Mouse (Mus musculus) thymus, postnatal 14 days (tissue): ENCODE data around the gene Iscu.
"Not testable (repeated sequence)": the region's sequence is repeated elsewhere in the genome, so short reads cannot be mapped to it uniquely, and the experiment has no call there.

ENCODE experiments used
- DNase-seq: peaks from one replicate; pipeline ENCODE4 v3.0.0; 2021

Iscu gene

DNA sequence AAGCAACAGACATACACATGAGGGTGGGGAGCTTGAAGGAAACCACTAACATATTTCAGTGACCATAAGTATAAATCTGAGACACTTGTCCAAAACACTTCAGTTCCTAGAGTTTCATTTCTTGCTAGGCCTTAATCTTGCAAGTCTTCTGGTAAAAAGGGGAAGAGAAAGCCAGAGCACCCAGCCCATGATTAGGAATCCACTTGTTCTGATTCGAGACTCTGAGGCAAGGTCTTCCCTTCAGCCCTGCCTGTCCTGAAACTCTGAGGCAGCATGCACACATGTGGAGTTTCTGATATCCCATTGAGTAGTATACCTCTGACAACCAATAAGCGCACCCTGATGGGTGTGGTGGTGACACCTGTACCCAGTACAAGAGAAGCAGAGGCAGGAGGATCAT is 11.0 kb upstream of the Iscu start:
- no peak for DNase-seq

- no peak for DNase-seq
Observed at GRCm38 (mm10) chr5:113764426-113764825, 8.1 kb upstream of the Iscu start.

DNA sequence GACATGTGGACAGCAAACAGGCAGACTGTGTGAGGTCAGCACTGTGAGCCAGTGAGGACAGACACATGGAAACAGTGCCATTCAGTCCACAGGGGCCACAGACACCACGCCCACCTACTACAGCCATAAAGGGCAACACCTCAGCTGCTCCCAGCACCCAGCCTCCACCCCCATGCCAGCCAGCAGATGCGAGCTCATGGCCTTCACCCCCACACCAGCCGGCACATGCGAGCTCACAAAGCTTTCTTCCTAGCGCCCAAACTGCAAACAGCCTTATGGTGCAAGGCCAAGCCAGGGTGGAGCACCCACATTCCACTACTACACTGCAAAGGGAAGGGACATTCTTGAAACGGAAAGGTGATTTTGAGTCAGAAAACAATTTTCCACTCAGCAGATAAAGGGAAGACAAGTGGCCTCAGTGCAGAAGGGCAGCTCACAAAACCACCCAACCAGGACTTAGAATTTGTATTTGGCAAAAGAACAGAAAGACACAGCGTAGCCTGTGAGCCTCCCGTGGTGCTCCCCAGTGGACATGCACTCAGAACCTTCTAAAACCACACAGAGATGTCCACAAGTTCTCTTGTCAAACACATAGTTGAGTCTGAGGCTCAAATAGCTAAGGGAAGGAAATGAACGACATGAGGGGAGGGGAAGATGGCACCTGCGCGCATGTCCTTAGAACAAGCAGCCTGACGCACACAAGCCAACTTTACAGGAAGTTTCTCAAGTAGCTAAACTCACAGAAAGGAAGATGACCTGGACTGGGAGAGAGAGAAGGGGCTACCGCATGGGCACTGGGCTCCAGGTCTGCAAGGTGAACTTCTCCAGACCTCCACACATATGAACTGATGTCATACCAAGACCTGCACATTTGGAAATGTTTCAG is 6.7 kb upstream of the Iscu start:
- DNase-seq: no peak

GRCm38 (mm10) chr5:113768806-113769205 is 3.7 kb upstream of the Iscu start:
- DNase-seq: no peak

GRCm38 (mm10) chr5:113771213-113772162 is 1.1 kb upstream of the Iscu start:
- peak; percentile 84 for DNase-seq

DNA sequence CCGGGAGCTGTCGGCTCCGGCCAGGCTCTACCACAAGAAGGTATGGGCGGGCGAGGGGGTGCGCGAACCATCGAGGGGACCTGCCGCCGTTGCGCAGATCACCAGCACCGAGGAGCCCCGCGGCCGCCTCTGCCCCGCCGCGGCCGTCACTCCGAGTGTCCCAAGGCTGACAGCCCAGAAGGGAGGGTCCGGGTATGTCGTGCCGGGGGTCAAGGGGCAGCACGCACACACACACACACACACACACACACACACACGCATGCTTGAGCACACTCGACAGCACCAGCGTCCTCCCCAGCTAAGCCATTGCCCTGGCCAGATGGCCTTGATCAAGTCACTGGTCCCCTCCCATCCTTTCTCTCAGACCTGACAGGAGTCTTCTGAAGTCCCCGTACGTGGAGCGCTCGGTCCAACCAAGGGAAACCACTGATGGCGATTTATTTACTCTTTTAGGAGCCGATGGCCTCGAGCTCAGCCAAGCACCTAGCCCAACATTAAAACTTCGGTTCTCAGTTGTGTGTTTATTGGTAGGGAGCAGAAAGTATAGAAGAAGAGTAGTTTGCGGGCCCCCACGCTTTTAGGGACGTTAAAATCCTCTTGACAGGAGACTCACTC is 464 bp downstream of the Iscu start:
- DNase-seq: no peak

DNA sequence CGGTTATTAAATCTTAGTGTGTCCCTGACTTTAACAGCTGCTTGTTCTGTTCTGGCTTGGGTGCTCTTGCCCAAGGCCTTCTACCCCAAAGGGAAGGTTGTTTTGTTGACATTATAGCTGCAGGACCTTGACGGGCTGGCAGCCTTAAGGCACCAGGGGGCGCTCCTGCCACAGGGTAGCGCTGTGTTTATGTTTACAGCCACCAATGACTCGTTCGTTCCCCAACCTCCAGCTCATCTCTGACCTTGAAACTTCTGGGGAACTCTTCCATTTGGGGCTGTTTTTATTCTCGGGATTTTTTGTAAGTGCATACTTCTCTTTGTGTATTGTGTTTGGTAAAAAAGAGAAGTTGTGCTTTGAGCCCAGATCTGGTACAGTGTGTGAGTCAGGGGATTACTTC is 1.1 kb downstream of the Iscu start:
- peak; percentile 94 for DNase-seq

GRCm38 (mm10) chr5:113775585-113775984 is 3.0 kb downstream of the Iscu start:
- DNase-seq: no peak

GRCm38 (mm10) chr5:113776128-113776895 is 3.8 kb downstream of the Iscu start:
- no peak for DNase-seq

GRCm38 (mm10) chr5:113776896-113777226 is 4.3 kb downstream of the Iscu start:
- no peak for DNase-seq

GRCm38 (mm10) chr5:113777728-113778127 is 5.2 kb downstream of the Iscu start:
- peak; percentile 36 for DNase-seq

- no peak for DNase-seq
Observed at GRCm38 (mm10) chr5:113779569-113779968, 7.0 kb downstream of the Iscu start.

DNA sequence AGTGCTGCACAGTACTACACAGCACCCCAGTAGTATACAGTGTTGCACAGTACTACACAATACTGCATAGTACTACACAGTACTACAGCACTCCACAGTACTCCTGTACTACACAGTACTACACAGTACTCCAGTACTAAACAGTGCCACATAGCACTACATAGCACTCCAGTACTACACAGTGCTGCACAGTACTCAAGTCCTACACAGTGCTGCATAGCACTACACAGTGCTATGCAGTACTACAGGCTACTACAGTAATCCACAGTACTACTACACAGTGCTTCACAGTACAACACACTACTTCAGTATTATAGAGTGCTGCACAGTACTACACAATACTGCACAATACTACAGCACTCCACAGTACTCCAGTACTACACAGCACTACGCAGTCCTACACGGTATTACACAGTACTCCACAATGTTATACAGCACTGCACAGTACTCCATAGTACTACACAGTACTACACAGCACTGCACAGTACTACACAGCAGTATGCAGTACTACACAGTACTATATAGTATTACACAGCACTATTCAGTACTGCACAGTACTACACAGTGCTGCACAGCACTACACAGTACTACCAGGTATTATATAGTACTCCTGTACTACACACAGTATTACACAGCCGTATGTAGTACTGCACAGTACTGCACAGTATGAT is 7.7 kb downstream of the Iscu start:
- no peak for DNase-seq

GRCm38 (mm10) chr5:113780763-113781162 is 8.2 kb downstream of the Iscu start:
- no peak for DNase-seq

DNA sequence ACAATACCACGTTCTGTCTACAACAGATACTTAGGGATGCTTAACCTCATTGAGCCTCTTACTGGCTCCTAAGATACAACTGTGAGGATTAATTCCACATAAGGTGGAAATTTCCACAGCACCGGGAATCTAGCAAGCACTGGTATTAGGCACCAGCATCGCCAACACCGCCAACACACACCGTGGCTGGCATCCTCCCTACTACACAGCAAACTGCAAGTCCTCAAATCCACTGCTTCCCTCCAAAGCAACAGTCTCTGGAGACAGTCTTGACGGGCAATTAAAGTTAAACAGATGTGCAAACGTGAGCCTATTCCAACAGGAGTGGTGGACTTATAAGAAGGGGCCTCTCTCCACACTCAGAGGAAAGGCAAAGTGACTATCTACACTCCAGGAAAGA is 8.7 kb downstream of the Iscu start:
- DNase-seq: no peak

GRCm38 (mm10) chr5:113781875-113782274 is 9.3 kb downstream of the Iscu start:
- DNase-seq: no peak

DNA sequence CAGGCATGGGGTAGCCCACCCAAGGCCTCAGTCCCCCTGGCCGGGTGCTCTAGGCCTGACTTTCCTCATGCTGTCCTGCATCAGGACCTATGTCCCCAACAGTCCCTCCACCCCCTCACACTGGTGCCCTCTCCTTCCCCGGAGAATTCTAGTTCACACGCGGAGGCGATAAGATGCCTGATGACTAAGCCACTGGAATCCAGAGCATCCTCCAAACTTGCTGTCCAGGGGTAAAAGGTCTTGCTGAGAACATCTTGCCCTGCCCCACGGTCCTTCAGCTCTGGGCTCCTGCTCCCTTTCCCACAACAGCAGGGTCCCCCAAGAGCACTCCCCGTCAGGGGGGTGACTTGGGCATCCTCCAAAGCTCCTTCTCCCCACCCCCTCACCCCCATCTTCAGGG is 10.1 kb downstream of the Iscu start:
- DNase-seq: no peak

GRCm38 (mm10) chr5:113783581-113784001 is 11.0 kb downstream of the Iscu start:
- no peak for DNase-seq

DNA sequence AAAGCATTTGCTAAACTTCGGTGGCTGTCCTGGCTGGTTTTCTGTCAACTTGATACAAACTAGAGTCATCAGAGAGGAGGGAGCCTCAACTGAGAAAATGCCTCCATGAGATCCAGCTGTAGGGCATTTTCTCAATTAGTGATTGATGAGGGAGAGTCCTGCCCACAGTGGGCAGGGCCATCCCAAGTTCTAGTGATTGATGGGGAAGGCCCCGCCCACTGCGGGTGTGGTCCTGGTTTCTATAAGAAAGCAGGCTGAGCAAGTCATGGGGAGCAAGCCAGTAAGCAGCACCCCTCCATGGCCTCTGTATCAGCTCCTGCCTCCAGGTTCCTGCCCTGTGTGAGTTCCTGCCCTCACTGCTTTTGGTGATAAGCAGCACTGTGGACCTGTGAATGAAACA is 11.6 kb downstream of the Iscu start:
- not testable (repeated sequence) for DNase-seq

DNA sequence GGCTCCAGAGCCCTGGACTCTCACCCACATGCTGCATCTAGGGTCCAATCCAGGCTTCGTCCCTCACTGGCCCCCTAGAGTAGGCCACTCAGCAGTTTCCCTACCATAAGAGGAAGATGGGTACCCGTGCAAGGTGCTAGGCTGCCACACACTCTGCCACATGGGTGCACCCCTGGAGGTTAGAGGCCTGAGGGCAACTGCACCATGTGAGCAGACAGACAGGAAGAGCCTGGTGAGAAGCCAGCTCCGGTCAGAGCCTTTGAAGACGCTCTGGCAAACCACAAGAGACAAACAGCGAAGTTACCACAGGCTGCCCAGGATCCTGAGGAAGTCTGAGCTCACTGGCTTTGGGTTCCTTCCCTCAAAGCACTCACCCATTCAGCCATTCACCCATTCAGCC is 14.4 kb downstream of the Iscu start:
- DNase-seq: peak; percentile 51

DNA sequence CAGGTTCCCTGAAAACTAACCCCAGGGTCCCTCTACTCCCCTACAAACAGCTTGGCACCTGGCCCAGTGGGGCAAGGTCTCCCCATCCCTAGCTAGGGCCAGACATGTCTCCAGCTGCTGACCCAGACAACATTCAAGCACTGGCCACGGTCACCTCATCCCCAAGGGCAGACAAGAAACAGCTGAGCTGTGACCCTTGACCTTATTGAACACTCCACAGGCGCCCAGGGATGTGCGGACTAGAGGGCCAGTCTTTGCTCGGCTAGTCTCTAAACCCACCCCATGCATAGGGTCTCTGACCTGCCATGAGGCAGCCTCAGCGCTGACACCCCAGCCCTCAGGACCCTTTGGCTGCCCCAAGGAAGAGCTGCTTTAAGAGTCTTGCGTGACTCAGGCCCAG is 16.1 kb downstream of the Iscu start:
- DNase-seq: no peak
